Mouse (Mus musculus) liver, embryonic 14.5 days (tissue): ENCODE data around the gene Vav3. TPM values are rescaled to one million over a fixed set of nuclear protein-coding genes. Genes with fewer than 3 reads are reported as not detected.

ENCODE experiments used
- ATAC-seq: fragments of 200-750 bp; cut with Nextera tagmentation; 2 replicates; pipeline ENCODE4 v1.8.0; 2017; ENCODE audit warnings: moderate number of reproducible peaks, mild to moderate bottlenecking, moderate library complexity; ENCODE audit not compliant: insufficient read depth
- DNase-seq, 3 experiments: peaks; one replicate each; pipeline ENCODE4 v3.0.0-alpha.2; 2012 to 2013; ENCODE audit warnings: low read depth in 3 of 3, low spot score in 3 of 3
- H3K27ac ChIP-seq: fragments of 300-500 bp; sonication (generic); 2 replicates; pipeline ENCODE4 v1.5.1; 2014; ENCODE audit warnings: moderate library complexity, mild to moderate bottlenecking, control low read depth, inconsistent platforms
- H3K27me3 ChIP-seq: fragments of 300-500 bp; sonication (generic); 2 replicates; pipeline ENCODE4 v1.6.1; 2014; ENCODE audit warnings: mild to moderate bottlenecking, low read length, moderate library complexity; ENCODE audit not compliant: control insufficient read depth, insufficient read depth
- H3K36me3 ChIP-seq: fragments of 300-500 bp; sonication (generic); replicated peaks from 2 replicates; pipeline ENCODE4 v1.6.1; 2014; ENCODE audit warnings: low read depth; ENCODE audit not compliant: control insufficient read depth, insufficient read depth
- H3K4me1 ChIP-seq, 2 experiments: fragments of 200-500 bp in 1 of 2; fragments of 300-500 bp in 1 of 2; sonication (generic) in 1 of 2; replicated peaks; 2 replicates each; pipeline ENCODE4 v1.6.1; 2012 to 2014; ENCODE audit warnings: antibody characterized with exemption in 1 of 2, inconsistent platforms in 1 of 2, low read length in 1 of 2; ENCODE audit not compliant: control insufficient read depth in 2 of 2, insufficient read depth in 2 of 2
- H3K4me2 ChIP-seq: fragments of 300-500 bp; sonication (generic); 2 replicates; pipeline ENCODE4 v1.6.1; 2014; ENCODE audit warnings: low read depth, mild to moderate bottlenecking, control low read depth, moderate library complexity
- H3K4me3 ChIP-seq, 2 experiments: fragments of 200-500 bp in 1 of 2; fragments of 300-500 bp in 1 of 2; sonication (generic) in 1 of 2; 2 replicates each; pipeline ENCODE4 v1.5.1; 2012 to 2014; ENCODE audit warnings: low read depth in 2 of 2, low read length in 2 of 2, mild to moderate bottlenecking in 2 of 2, control low read depth in 1 of 2, inconsistent platforms in 1 of 2, moderate library complexity in 1 of 2; ENCODE audit not compliant: insufficient read depth in 1 of 2
- H3K9ac ChIP-seq: fragments of 300-500 bp; sonication (generic); replicated peaks from 2 replicates; pipeline ENCODE4 v1.6.1; 2014; ENCODE audit warnings: mild to moderate bottlenecking, control low read depth, moderate library complexity
- H3K9me3 ChIP-seq: fragments of 300-500 bp; sonication (generic); 2 replicates; pipeline ENCODE4 v1.6.1; 2016; ENCODE audit warnings: low read length, mixed read lengths; ENCODE audit not compliant: control insufficient read depth
- CTCF ChIP-seq: IDR thresholded peaks from 2 replicates; pipeline ENCODE4 v1.5.1; 2016; ENCODE audit warnings: antibody characterized with exemption, low read depth, control low read depth
- EP300 ChIP-seq: IDR thresholded peaks from 2 replicates; pipeline ENCODE4 v1.6.1; 2016; ENCODE audit warnings: antibody characterized with exemption, low read depth
- WGBS: fragments of 180-500 bp; shearing (Covaris S2); extraction: QIAGEN DNeasy Blood & Tissue Kit; methylation state at CpG from one replicate; pipeline ENCODE4 v1.1.7; 2014; ENCODE audit not compliant: insufficient replicate concordance; 5-methylcytosine and 5-hydroxymethylcytosine counted together
- polyA plus RNA-seq, 2 experiments: library from polyadenylated mRNA; depleted of rRNA in 1 of 2; stranded (reverse) in 1 of 2; unstranded in 1 of 2; fragments of >200 nt; fragmentation: Nextera tagmentation in 1 of 2; extraction: Ambion mirVana in 1 of 2; gene quantifications; 2 replicates each; pipeline versions ENCODE4 v1.2.1 to v1.2.3; 2012 to 2014

The Vav3 gene
- polyA plus RNA-seq, 2 experiments = 1.2 to 2.8 TPM

DNA sequence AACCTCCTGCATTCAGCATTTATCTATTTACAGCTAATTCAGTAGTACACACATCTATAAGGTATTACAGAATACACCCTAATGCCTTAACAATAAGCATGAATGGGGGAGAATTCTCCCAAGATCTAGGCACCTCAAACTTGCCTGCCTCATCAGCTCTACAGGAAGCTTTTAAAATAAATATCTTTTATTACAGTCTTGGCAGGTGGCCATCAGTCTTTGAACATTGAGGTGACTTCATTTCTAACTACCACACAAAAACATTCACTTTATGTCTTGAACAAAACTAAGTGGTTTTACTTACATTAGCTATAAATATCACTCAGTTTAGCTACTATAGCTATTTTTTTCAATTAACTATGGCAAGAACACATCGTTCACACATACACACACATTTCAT is 332.5 kb downstream of the Vav3 start:
- Histone ChIP-seq H3K36me3 (no peaks in the 10 kb centered on the region), H3K4me1 (no peaks in the 10 kb centered on the region), H3K9me3 (no peaks in the 10 kb centered on the region), H3K27ac (no peak overlapping the region), H3K9ac (no peak overlapping the region), H3K27me3 (no peaks in the 10 kb centered on the region), H3K4me2 (no peak overlapping the region), H3K4me3 (no peak overlapping the region)
- WGBS = 62% methylated on average over 1 of the region's 1 CpGs
- TF ChIP-seq EP300 (no peak), CTCF (no peak)
- DNase-seq (no peak), ATAC-seq (no peak)

DNA sequence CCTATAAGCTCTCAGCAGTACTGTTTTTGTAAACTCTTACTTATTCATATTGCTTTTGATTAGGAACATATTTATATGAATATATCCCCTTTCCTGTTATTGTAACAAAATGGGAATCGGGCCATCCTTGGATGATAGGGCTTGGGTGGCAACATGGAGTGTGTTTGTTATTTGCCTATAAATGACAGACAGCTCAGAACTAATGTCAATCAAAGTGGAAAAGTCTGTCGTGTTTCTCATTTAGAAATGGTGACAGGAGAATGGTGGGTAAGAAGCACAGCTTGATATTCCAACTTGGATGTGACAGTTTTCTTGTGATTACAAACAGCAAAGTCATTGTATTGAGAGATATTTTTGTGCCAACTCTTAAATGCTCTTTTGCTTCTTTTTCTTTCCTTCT is 339.8 kb downstream of the Vav3 start:
- Histone ChIP-seq H3K9ac (no peak overlapping the region), H3K4me2 (no peak overlapping the region), H3K27ac (no peak overlapping the region), H3K4me3 (no peak overlapping the region), H3K27me3 (no peaks in the 10 kb centered on the region), H3K4me1 (no peaks in the 10 kb centered on the region), H3K9me3 (no peaks in the 10 kb centered on the region), H3K36me3 (no peaks in the 10 kb centered on the region)
- ATAC-seq (no peak), DNase-seq (no peak)
- 61% methylated on average over 2 of the region's 2 CpGs for WGBS
- TF ChIP-seq CTCF = no peak
- TF ChIP-seq EP300 = no peak

DNA sequence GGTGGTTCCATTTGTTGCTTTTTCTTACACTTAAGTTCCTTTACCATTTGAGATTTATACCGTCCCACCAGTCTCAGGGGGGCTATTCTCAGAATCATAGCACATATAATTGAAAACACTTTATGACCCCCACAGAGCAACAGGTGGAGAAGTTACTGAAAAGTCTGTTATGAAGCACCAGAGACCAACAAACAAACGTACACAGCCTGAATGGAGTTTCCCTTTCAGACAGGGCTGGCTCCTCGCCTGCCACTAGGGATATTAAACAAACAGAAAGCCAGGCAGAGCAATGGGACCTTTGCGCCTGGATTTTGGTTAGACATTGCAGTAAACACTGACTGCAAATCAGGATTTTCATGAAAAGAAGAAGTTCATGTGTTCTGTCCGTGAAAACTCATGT is 341.4 kb downstream of the Vav3 start:
- DNase-seq (no peak), ATAC-seq (no peak)
- Histone ChIP-seq H3K36me3 (no peaks in the 10 kb centered on the region), H3K4me1 (no peaks in the 10 kb centered on the region), H3K9me3 (no peaks in the 10 kb centered on the region), H3K4me2 (no peak overlapping the region), H3K27me3 (no peaks in the 10 kb centered on the region), H3K27ac (no peak overlapping the region), H3K9ac (no peak overlapping the region), H3K4me3 (no peak overlapping the region)
- 61% methylated on average over 5 of the region's 5 CpGs for WGBS
- TF ChIP-seq EP300 (no peak), CTCF (no peak)

DNA sequence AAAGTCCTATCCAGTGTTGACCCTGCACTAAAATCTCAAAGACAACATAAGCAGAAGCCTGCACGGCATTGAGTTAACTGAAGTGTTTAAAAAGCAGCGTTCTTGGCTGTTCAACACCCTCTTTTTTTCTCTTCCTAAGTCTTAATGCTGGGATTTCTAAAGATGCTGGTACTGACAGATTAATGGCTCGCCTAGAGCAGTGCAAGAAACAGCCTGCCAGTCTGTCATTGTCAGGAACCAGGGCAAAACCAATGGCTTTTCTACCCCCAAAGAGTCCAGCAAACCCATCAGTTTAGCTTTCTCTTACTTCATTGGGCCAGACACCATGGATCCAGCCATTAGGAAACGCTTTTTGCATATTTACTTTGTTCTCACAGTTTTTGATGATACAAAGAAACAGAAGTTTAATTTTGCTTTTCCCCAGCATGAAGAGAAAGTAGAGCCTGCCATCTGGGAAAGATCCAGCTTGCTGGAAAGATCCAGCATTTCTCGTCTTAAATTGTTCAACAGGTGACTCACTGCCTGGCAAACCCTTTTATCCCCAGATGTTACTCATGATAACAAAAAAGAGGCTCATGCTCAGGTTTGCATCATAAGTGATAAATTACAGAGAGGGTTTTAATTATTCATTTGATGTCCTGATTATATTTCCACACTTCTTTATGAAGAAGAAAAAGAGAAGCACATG is 343.3 kb downstream of the Vav3 start:
- Histone ChIP-seq H3K27ac (no peak overlapping the region), H3K4me3 (no peak overlapping the region), H3K4me1 (no peaks in the 10 kb centered on the region), H3K9ac (no peak overlapping the region), H3K4me2 (no peak overlapping the region), H3K36me3 (no peaks in the 10 kb centered on the region), H3K9me3 (no peaks in the 10 kb centered on the region), H3K27me3 (no peaks in the 10 kb centered on the region)
- no peak for ATAC-seq
- DNase-seq = no peak
- 53% methylated on average over 5 of the region's 5 CpGs for WGBS
- TF ChIP-seq EP300 = no peak

DNA sequence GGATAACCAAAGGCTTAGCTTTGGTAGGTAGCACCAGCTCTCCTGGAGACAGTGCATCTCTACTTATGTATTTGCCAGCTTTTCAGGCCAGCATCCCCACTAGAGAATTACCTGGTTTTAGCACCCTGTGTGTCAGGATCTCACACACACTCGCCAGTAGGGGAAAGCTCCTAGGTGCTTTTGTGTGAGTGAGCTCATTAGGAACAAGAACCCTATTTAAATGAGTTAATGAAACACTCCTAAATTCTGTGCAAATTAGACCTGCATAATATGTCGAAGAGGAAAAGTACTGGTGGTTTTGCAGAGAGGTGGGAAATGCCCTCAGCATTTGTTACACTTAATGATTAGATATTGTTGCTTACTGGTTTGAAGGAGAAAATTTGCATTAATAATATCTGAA is 350.1 kb downstream of the Vav3 start:
- DNase-seq = no peak
- WGBS = 49% methylated on average over 2 of the region's 2 CpGs

More for the DNA sequence above, 350.1 kb downstream of the Vav3 start:
- ATAC-seq = no peak
- Histone ChIP-seq H3K4me2 (no peak overlapping the region), H3K9me3 (no peaks in the 10 kb centered on the region), H3K27me3 (no peaks in the 10 kb centered on the region), H3K9ac (no peak overlapping the region), H3K4me3 (no peak overlapping the region), H3K36me3 (no peaks in the 10 kb centered on the region), H3K27ac (no peak overlapping the region), H3K4me1 (no peaks in the 10 kb centered on the region)
- TF ChIP-seq CTCF (no peak), EP300 (no peak)
